Mouse (Mus musculus) myocyte (in vitro differentiated cells): Measurements from ENCODE around the gene Slc23a2.

ENCODE experiments used
- CEBPB ChIP-seq: IDR thresholded peaks from 2 replicates; pipeline ENCODE4 v1.6.1; 2011; ENCODE audit warnings: mild to moderate bottlenecking, moderate library complexity; ENCODE audit not compliant: poor library complexity, insufficient read depth, severe bottlenecking
- E2F4 ChIP-seq: IDR thresholded peaks from one replicate; pipeline ENCODE4 v1.6.1; 2011; ENCODE audit warnings: mild to moderate bottlenecking, control low read depth, moderate library complexity; ENCODE audit not compliant: insufficient read depth
- MAX ChIP-seq: IDR thresholded peaks from one replicate; pipeline ENCODE4 v1.6.1; 2011; ENCODE audit warnings: low read depth, mild to moderate bottlenecking, control low read depth
- MYOD1 ChIP-seq, 3 experiments: IDR thresholded peaks; one replicate each; pipeline ENCODE4 v1.6.1; 2011; ENCODE audit warnings: control low read depth in 2 of 3, low read depth in 2 of 3, mild to moderate bottlenecking in 2 of 3, moderate library complexity in 1 of 3; ENCODE audit not compliant: insufficient read length in 2 of 3, control insufficient read depth in 1 of 3
- MYOG ChIP-seq, 3 experiments: IDR thresholded peaks; one replicate each; pipeline ENCODE4 v1.6.1; 2011; ENCODE audit warnings: control low read depth in 2 of 3, low read depth in 2 of 3, mild to moderate bottlenecking in 2 of 3; ENCODE audit not compliant: insufficient read length in 2 of 3, control insufficient read depth in 1 of 3, insufficient read depth in 1 of 3
- POLR2A ChIP-seq: IDR thresholded peaks from one replicate; pipeline ENCODE4 v1.6.1; 2011; ENCODE audit warnings: low read depth, mild to moderate bottlenecking, control low read depth, moderate library complexity; ENCODE audit not compliant: insufficient read length
- POLR2AphosphoS2 ChIP-seq: IDR thresholded peaks from one replicate; pipeline ENCODE4 v1.6.1; 2011; ENCODE audit warnings: low read depth, control low read depth; ENCODE audit not compliant: insufficient read length
- REST ChIP-seq: IDR thresholded peaks from one replicate; pipeline ENCODE4 v1.6.1; 2011; ENCODE audit warnings: mild to moderate bottlenecking, control low read depth, moderate library complexity; ENCODE audit not compliant: insufficient read depth, insufficient read length
- SRF ChIP-seq: IDR thresholded peaks from one replicate; pipeline ENCODE4 v1.6.1; 2011; ENCODE audit warnings: low read depth; ENCODE audit not compliant: control insufficient read depth, insufficient read length
- TCF12 ChIP-seq: IDR thresholded peaks from one replicate; pipeline ENCODE4 v1.6.1; 2011; ENCODE audit warnings: mild to moderate bottlenecking, control low read depth; ENCODE audit not compliant: poor library complexity, insufficient read depth, severe bottlenecking
- TCF3 ChIP-seq: IDR thresholded peaks from one replicate; pipeline ENCODE4 v1.6.1; 2011; ENCODE audit warnings: low read depth, control low read depth; ENCODE audit not compliant: insufficient read length
- USF1 ChIP-seq: IDR thresholded peaks from one replicate; pipeline ENCODE4 v1.6.1; 2011; ENCODE audit warnings: low read depth, mild to moderate bottlenecking, control low read depth, moderate library complexity

DNA sequence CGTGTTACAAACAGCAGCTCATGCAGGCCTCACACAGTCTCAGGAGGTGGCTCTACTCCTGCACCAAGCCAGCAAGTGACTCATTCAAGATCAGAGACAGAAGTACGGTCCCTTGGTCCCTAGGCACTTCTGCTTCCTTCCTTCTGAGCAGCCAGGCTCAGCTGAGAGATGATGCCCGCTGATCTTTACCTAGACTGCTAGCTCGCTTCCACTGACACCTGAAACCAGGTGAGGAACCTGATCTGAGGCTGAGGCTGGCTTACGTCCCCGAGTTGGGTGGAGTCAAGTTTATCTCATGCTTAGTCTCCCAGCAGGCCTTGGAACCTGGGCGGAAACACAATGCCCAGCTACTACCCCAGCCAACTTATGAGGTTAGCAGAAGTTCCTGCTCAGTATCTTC, 105.0 kb downstream of the Slc23a2 start:
- no peak for TF ChIP-seq MYOG (IDR thresholded peaks at IDR 0.05; ENCODE audit: control insufficient read depth in 1 of 3, insufficient read depth in 1 of 3, insufficient read length in 2 of 3, low read depth in 2 of 3)
- TF ChIP-seq POLR2A, result no peak
- no peak for TF ChIP-seq CEBPB
- no peak for TF ChIP-seq USF1
- TF ChIP-seq REST, result no peak
- TF ChIP-seq POLR2AphosphoS2, result no peak
- TF ChIP-seq MAX, result no peak
- no peak for TF ChIP-seq TCF12
- TF ChIP-seq SRF, result no peak
- TF ChIP-seq E2F4, result no peak
- no peak for TF ChIP-seq MYOD1 (IDR thresholded peaks at IDR 0.05; ENCODE audit: control insufficient read depth in 1 of 3, insufficient read length in 2 of 3, low read depth in 2 of 3)
- TF ChIP-seq TCF3, result no peak
